Mouse (Mus musculus) liver, embryonic 14.5 days (tissue): ENCODE results near the gene Klf6.

Experiments used
- CTCF ChIP-seq: IDR thresholded peaks from 2 replicates; pipeline ENCODE4 v1.5.1; 2016; ENCODE audit warnings: antibody characterized with exemption, low read depth, control low read depth
- EP300 ChIP-seq: IDR thresholded peaks from 2 replicates; pipeline ENCODE4 v1.6.1; 2016; ENCODE audit warnings: antibody characterized with exemption, low read depth

- TF ChIP-seq CTCF: no peak
- TF ChIP-seq EP300: no peak
Measured at GRCm38 (mm10) chr13:5819173-5819572, 42.1 kb upstream of the Klf6 start.
